Mouse (Mus musculus) heart, embryonic 11.5 days (tissue): ENCODE data around the gene Dusp14. TPM values are rescaled to one million over a fixed set of nuclear protein-coding genes. Genes with fewer than 3 reads are reported as not detected.

ENCODE experiments used
- ATAC-seq: fragments of 200-750 bp; cut with Nextera tagmentation; replicated peaks from 2 replicates; pipeline ENCODE4 v1.8.0; 2017; ENCODE audit warnings: moderate library complexity; ENCODE audit not compliant: insufficient number of reproducible peaks, low FRiP score, low TSS enrichment
- H3K27ac ChIP-seq: fragments of 300-500 bp; sonication (generic); 2 replicates; pipeline ENCODE4 v1.5.1; 2014; ENCODE audit warnings: mild to moderate bottlenecking, low read depth, low read length
- H3K27me3 ChIP-seq: fragments of 300-500 bp; sonication (generic); 2 replicates; pipeline ENCODE4 v1.6.1; 2014; ENCODE audit warnings: mild to moderate bottlenecking, low read length, mixed read lengths; ENCODE audit not compliant: control insufficient read depth, insufficient read depth
- H3K36me3 ChIP-seq: fragments of 300-500 bp; sonication (generic); 2 replicates; pipeline ENCODE4 v1.6.1; 2014; ENCODE audit warnings: mild to moderate bottlenecking, low read length, moderate library complexity, mixed read lengths; ENCODE audit not compliant: control insufficient read depth, insufficient read depth
- H3K4me1 ChIP-seq: fragments of 300-500 bp; sonication (generic); 2 replicates; pipeline ENCODE4 v1.6.1; 2014; ENCODE audit warnings: low read length; ENCODE audit not compliant: control insufficient read depth, insufficient read depth
- H3K4me2 ChIP-seq: fragments of 300-500 bp; sonication (generic); 2 replicates; pipeline ENCODE4 v1.6.1; 2014; ENCODE audit warnings: mild to moderate bottlenecking, moderate library complexity
- H3K4me3 ChIP-seq: fragments of 300-500 bp; sonication (generic); 2 replicates; pipeline ENCODE4 v1.5.1; 2014; ENCODE audit warnings: low read depth, low read length
- H3K9ac ChIP-seq: fragments of 300-500 bp; sonication (generic); 2 replicates; pipeline ENCODE4 v1.6.1; 2014; ENCODE audit warnings: mild to moderate bottlenecking, low read depth, low read length, moderate library complexity
- H3K9me3 ChIP-seq: fragments of 300-500 bp; sonication (generic); replicated peaks from 2 replicates; pipeline ENCODE4 v1.6.1; 2016; ENCODE audit warnings: low read length; ENCODE audit not compliant: control insufficient read depth
- WGBS: fragments of 180-500 bp; shearing (Covaris S2); extraction: QIAGEN DNeasy Blood & Tissue Kit; methylation state at CpG from one replicate; pipeline ENCODE4 v1.1.7; 2014; ENCODE audit not compliant: insufficient replicate concordance; 5-methylcytosine and 5-hydroxymethylcytosine counted together
- polyA plus RNA-seq: library from polyadenylated mRNA; unstranded; fragments of >200 nt; fragmentation: Nextera tagmentation; extraction: Ambion mirVana; gene quantifications from 2 replicates; pipeline ENCODE4 v1.2.1, GENCODE M21; 2014

The Dusp14 gene
- 6.1 and 6.3 TPM in 2 replicates for polyA plus RNA-seq

DNA sequence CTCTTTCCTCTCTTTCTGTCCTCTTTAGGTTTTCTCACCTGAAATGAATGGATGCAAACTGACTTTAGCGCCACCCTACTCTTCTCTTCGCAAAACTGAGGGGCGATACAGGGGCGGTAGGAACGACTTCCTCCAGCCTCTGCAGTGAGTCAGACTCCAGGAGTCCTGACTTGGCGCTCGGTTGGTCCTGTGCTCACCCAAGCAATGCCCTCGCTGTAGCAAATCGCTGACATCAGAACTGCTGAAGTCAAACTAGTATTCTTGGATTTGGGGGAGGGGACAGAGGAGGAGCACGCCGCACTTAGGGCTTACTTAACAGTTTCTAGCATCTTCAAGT is at the start of gene Dusp14:
Gene Dusp14, minus strand, starts transcription at position 228 of the 337 bp plus-strand sequence.
- Histone ChIP-seq H3K9me3 (no peaks in the 10 kb centered on the region), H3K27me3 (peaks cover 20% of the 10 kb centered on the region), H3K27ac (no peak within 1 kb of the TSS), H3K4me2 (peak within 1 kb of the TSS; percentile 89), H3K4me1 (peaks cover 6% of the 10 kb centered on the region; the same call in 1 of the 2 replicates), H3K36me3 (no peaks in the 10 kb centered on the region), H3K4me3 (peak within 1 kb of the TSS; percentile 66), H3K9ac (peak within 1 kb of the TSS; percentile 68)
- 12% methylated on average over 11 of the region's 11 CpGs for WGBS
- no peak for ATAC-seq

DNA sequence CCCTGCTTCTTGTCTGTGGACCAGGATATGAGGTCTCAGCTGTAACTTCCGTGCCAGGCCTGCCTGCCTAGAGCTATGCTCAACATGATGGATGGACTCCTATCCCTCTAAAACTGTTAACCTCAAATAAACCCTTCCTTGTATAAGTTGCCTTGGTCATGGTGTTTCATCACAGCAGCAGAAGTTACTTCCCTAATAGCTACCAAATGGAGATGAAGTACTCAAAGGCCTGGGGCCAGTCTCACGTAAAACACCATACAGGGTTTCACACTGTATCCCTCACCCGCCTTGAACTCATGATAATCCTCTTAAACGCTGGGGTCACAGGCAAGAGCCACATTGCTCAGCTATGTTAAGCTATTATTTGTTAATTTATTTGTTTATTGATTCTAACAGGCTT is 48.4 kb upstream of the Dusp14 start:
- Histone ChIP-seq H3K27ac (no peak overlapping the region), H3K4me1 (no peaks in the 10 kb centered on the region), H3K27me3 (no peaks in the 10 kb centered on the region), H3K36me3 (peaks cover 24% of the 10 kb centered on the region), H3K4me3 (no peak overlapping the region), H3K9me3 (no peaks in the 10 kb centered on the region), H3K9ac (no peak overlapping the region), H3K4me2 (no peak overlapping the region)
- WGBS, result 87% methylated on average over 4 of the region's 4 CpGs
- ATAC-seq, result no peak

DNA sequence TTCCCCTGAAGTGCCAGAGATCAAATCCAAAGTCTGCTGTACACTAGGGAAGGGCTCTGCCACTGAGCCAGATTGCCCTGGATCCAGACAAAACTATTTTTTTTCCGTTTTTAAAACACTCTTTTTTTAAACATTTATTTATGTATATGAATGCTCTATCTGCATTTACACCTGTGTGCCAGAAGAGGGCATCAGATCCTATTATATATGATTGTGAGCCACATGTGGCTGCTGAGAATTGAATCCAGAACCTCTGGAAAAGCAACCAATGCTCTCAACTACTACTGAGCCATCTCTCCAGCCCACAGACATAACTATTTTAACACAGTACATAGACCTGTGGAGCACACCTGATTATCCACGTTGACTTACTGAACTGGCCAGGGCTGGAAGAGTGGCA is 47.2 kb upstream of the Dusp14 start:
- H3K9me3 ChIP-seq, result no peaks in the 10 kb centered on the region
- no peak overlapping the region for H3K4me2 ChIP-seq
- H3K36me3 ChIP-seq, result peaks cover 23% of the 10 kb centered on the region
- no peak for ATAC-seq
- H3K4me1 ChIP-seq, result no peaks in the 10 kb centered on the region
- H3K9ac ChIP-seq, result no peak overlapping the region
- no peaks in the 10 kb centered on the region for H3K27me3 ChIP-seq
- no peak overlapping the region for H3K4me3 ChIP-seq
- WGBS, result 61% methylated on average over 2 of the region's 2 CpGs
- H3K27ac ChIP-seq, result no peak overlapping the region

DNA sequence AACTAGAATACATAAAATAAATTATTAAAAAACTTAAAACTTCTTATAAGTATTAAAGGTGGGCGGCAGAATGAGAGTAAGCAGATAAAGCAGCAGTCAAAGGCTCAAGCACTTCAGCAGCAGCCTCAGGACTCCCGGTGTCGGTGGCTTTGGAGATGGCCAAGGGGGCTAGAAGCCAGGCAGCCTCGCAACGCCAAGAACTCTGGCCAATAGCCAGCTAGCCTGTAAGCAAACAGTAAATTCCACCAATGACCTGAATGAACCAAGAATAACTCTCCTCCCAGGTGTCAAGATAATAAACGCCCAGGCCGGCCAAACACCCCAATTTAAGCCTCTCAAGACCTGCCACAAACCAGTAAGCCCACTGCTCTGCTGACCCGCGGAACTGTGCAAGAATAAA is 46.6 kb upstream of the Dusp14 start:
- Histone ChIP-seq H3K27ac (no peak overlapping the region), H3K27me3 (no peaks in the 10 kb centered on the region), H3K4me3 (no peak overlapping the region), H3K9ac (no peak overlapping the region), H3K4me2 (no peak overlapping the region), H3K9me3 (no peaks in the 10 kb centered on the region), H3K4me1 (no peaks in the 10 kb centered on the region), H3K36me3 (peaks cover 19% of the 10 kb centered on the region)
- no peak for ATAC-seq
- WGBS, result 77% methylated on average over 9 of the region's 9 CpGs

DNA sequence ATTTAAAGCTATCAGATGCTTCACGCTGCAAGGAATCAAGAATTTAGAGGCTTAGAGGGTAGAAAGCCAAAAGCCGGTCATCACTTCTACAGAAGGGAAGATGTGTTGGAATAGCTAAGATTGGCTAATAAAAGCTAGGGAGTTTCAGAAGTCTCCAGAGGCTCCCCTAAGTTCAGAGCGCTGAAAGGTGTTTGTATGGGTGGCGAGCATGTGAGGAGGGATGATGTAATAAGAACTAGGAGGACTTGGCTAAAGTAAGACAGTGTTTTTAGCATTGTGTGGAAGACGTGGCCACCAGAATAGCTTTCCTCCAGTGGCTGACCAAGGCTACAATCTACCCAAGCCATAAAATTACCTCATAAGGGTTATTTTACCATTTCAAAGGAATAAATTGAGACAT is 44.6 kb upstream of the Dusp14 start:
- no peaks in the 10 kb centered on the region for H3K9me3 ChIP-seq
- H3K36me3 ChIP-seq, result peaks cover 13% of the 10 kb centered on the region; the same call in 1 of the 2 replicates
- no peaks in the 10 kb centered on the region for H3K4me1 ChIP-seq
- H3K4me3 ChIP-seq, result no peak overlapping the region
- 92% methylated on average over 5 of the region's 5 CpGs for WGBS
- no peak overlapping the region for H3K9ac ChIP-seq
- H3K4me2 ChIP-seq, result no peak overlapping the region
- no peak for ATAC-seq
- H3K27me3 ChIP-seq, result no peaks in the 10 kb centered on the region
- H3K27ac ChIP-seq, result no peak overlapping the region

- ATAC-seq, result no peak
- Histone ChIP-seq H3K9ac (no peak overlapping the region), H3K4me1 (no peaks in the 10 kb centered on the region), H3K27me3 (no peaks in the 10 kb centered on the region), H3K4me3 (no peak overlapping the region), H3K9me3 (no peaks in the 10 kb centered on the region), H3K4me2 (no peak overlapping the region), H3K27ac (no peak overlapping the region), H3K36me3 (peaks cover 24% of the 10 kb centered on the region)
- WGBS, result 61% methylated on average over 2 of the region's 2 CpGs
Measured at GRCm38 (mm10) chr11:84107137-84107536, 38.1 kb upstream of the Dusp14 start.

DNA sequence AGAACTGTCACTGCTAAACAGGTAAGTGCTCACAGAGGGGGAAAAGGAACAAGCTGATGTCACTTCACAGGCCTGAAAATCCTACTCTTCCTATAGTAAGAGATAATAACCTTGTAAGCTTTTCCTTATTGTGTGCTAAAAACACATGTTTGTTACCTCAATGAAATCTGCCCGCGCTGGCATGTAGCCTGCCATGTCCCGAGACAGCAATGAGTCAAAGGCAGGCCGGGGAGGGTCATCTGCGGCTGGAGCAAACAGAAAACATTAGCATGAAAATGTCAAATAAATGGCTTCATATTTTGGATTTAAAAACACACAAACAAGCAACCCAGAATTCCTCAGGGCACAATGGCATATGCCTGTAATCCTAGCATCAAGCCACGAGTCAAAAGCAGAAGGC is 35.0 kb upstream of the Dusp14 start:
- WGBS, result 92% methylated on average over 6 of the region's 6 CpGs
- ATAC-seq, result no peak
- Histone ChIP-seq H3K4me3 (no peak overlapping the region), H3K9me3 (no peaks in the 10 kb centered on the region), H3K27ac (no peak overlapping the region), H3K4me2 (no peak overlapping the region), H3K36me3 (peaks cover 29% of the 10 kb centered on the region), H3K4me1 (no peaks in the 10 kb centered on the region), H3K9ac (no peak overlapping the region), H3K27me3 (no peaks in the 10 kb centered on the region)

DNA sequence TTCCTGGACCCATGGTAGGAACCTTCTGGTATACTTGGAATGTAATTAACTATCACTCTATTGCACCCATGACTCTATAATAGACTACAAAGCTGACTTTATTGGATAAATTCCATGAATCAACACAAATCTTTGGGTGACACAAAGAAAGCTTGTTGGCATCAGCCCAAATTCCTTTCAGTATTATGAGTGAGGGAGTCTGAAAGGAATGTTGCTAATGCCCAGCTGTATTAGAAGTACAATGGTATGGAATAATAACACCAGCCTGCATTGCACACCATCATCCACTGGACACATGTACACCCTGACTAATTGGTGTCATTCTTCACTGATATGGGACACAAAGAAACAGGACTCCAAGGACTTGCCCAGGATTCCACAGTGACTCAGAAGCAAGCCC is 32.1 kb upstream of the Dusp14 start:
- no peak for ATAC-seq

DNA sequence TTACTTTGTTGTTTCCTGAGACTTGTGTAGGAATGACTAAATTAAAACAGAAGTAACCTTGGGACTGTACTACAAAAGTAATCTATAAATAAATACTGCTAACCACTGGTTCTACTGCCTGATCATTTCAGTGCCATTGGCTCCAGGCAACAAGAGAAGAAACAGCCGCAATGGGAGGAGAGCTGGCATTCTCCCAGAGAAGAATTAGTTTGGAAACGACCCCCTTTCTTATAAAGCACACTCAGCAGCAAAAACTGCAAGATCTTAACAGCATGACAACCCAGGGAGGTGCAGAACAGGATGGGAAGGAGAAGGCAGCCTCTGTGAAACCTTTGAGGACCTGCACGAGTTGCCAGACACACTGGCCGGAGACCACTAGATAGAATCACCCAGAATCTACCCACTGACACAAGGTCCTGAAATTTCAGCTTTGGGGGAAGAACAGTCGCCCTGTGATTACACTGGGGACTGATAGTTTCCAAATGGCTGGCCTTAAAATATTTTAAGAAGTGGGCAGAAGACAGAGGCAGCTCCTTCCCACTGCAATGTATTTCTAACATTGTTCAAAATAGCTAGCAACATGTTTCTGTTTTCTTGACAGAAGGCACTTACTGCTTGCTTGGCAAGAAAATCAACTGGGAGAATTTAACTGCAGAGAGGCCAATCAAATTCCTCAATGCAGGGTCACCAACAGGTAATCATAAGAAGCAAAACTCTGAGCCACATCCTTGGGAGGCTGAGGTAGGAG is 28.4 kb upstream of the Dusp14 start:
- Histone ChIP-seq H3K36me3 (peaks cover 10% of the 10 kb centered on the region), H3K4me3 (no peak overlapping the region), H3K27me3 (no peaks in the 10 kb centered on the region), H3K4me2 (no peak overlapping the region), H3K27ac (no peak overlapping the region), H3K9ac (no peak overlapping the region), H3K9me3 (no peaks in the 10 kb centered on the region), H3K4me1 (no peaks in the 10 kb centered on the region)
- no peak for ATAC-seq
- 76% methylated on average over 5 of the region's 5 CpGs for WGBS

More for the DNA sequence above, 32.1 kb upstream of the Dusp14 start:
- H3K9me3 ChIP-seq, result no peaks in the 10 kb centered on the region
- H3K27ac ChIP-seq, result no peak overlapping the region
- H3K4me2 ChIP-seq, result no peak overlapping the region
- no peaks in the 10 kb centered on the region for H3K4me1 ChIP-seq
- no peak overlapping the region for H3K4me3 ChIP-seq
- H3K36me3 ChIP-seq, result peaks cover 28% of the 10 kb centered on the region
- no peaks in the 10 kb centered on the region for H3K27me3 ChIP-seq
- H3K9ac ChIP-seq, result no peak overlapping the region
